Mouse (Mus musculus): ENCODE measurements around the gene Stk31. TPM values are rescaled to one million over a fixed set of nuclear protein-coding genes. Genes with fewer than 3 reads are reported as not detected.

Gene Stk31
- polyA plus RNA-seq (2014; fragmentation: Illumina TruSeq; extraction: RNeasy Lipid Tissue Mini Kit (QIAGEN cat#74804); ENCODE audit: low read depth, low replicate concordance): not detected

DNA sequence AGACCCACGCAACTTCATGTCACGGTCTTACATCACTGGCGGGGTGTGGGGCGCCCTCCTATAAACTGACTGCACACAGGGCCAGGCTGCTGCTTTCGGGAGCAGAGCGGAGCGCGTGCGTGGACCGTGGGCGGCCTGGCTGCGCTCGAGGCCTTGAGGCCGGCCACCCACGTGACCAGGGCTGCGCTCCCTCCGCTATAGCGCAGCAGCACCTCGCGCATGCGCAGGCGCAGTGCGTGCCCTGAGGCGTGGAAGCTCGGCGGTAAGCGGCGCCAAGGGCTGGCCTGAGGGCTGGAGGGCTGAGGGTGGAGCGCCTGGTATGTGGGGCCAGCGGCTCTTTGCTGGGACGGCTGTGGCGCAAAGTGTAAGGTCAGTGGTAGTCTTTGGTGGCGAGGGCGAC is at the start of gene Stk31:
Gene Stk31 (plus strand): TSS at position 289 of the 400 bp plus-strand sequence.

GRCm38 (mm10) chr6:49367159-49368054 is 28.0 kb upstream of the Stk31 start, which contains the start of gene Fam221a:
Gene Fam221a (plus strand): TSS chr6:49367739.

Other genes starting within 250 kb of the Stk31 start
- gene Igf2bp3, start 180.6 kb upstream of the Stk31 start, polyA plus RNA-seq (2014; fragmentation: Illumina TruSeq; extraction: RNeasy Lipid Tissue Mini Kit (QIAGEN cat#74804); ENCODE audit: low read depth, low replicate concordance): not detected
- gene Tra2a, start 131.6 kb upstream of the Stk31 start, polyA plus RNA-seq (2014; fragmentation: Illumina TruSeq; extraction: RNeasy Lipid Tissue Mini Kit (QIAGEN cat#74804); ENCODE audit: low read depth, low replicate concordance): 39.6 TPM
- 2.7 TPM for gene Ccdc126, start 76.3 kb upstream of the Stk31 start, polyA plus RNA-seq (2014; fragmentation: Illumina TruSeq; extraction: RNeasy Lipid Tissue Mini Kit (QIAGEN cat#74804); ENCODE audit: low read depth, low replicate concordance)
- gene Fam221a, start 27.9 kb upstream of the Stk31 start, polyA plus RNA-seq (2014; fragmentation: Illumina TruSeq; extraction: RNeasy Lipid Tissue Mini Kit (QIAGEN cat#74804); ENCODE audit: low read depth, low replicate concordance): 0.61 TPM

All from liver, adult 10 weeks (tissue).